Mouse (Mus musculus): ENCODE results near the gene Fzd7. TPM values are rescaled to one million over a fixed set of nuclear protein-coding genes. Genes with fewer than 3 reads are reported as not detected.

Fzd7 gene
- polyA plus RNA-seq, 1 experiment from 2014 or later, result 3.0 TPM

DNA sequence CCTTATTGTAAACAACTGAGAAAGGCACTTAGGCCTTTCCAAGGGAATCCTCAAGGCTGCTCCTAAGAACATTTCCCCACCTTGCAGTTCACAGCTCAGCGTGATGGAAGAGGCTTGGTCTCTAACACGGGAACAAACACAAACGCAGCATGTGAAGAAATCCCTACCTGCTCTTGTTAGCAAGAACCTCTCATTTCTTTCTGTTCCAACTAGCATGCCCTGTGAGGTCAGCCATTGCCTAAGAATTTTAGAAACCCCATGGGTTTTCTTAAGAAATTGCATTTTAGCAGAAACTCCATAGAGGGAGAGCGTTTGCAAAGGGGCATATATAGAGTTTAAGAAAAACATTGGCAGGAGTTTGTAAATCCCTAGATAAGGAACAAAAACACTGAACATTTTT is 6.3 kb downstream of the Fzd7 start:
- Histone ChIP-seq H3K36me3 (replicated peaks) (no peaks in the 10 kb centered on the region), H3K4me3 (no peak overlapping the region), H3K9ac (no peak overlapping the region), H3K9me3 (no peaks in the 10 kb centered on the region), H3K4me2 (no peak overlapping the region), H3K27me3 (replicated peaks) (peaks cover 12% of the 10 kb centered on the region), H3K27ac (no peak overlapping the region), H3K4me1 (peaks cover 36% of the 10 kb centered on the region)
- WGBS, result 53% methylated on average over 4 of the region's 4 CpGs
- no peak for ATAC-seq (replicated peaks)

DNA sequence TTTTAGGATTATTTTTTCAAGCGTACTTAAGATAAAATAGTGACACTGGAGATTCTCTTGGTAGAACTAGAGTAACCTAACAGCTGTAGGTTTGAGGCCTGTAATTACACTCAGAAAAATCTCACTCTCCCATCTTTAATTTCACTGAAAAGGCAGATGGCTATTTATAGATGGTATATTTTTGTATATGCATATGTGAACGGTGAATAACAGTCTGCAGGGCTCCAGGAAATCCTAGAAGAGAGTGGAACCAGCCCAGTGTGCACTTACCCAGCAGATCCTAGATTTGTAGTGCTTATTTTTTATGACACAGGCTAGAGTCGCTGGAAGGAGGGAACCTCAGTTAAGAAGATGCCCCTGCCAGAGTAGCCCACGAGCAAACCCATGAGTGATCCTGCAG is 6.8 kb downstream of the Fzd7 start:
- Histone ChIP-seq H3K27me3 (replicated peaks) (peaks cover 9% of the 10 kb centered on the region; the same call in 1 of the 2 replicates), H3K27ac (no peak overlapping the region), H3K9ac (no peak overlapping the region), H3K4me1 (peaks cover 32% of the 10 kb centered on the region), H3K4me3 (no peak overlapping the region), H3K9me3 (no peaks in the 10 kb centered on the region), H3K4me2 (no peak overlapping the region), H3K36me3 (replicated peaks) (no peaks in the 10 kb centered on the region)
- 73% methylated on average over 4 of the region's 4 CpGs for WGBS
- no peak for ATAC-seq (replicated peaks)

DNA sequence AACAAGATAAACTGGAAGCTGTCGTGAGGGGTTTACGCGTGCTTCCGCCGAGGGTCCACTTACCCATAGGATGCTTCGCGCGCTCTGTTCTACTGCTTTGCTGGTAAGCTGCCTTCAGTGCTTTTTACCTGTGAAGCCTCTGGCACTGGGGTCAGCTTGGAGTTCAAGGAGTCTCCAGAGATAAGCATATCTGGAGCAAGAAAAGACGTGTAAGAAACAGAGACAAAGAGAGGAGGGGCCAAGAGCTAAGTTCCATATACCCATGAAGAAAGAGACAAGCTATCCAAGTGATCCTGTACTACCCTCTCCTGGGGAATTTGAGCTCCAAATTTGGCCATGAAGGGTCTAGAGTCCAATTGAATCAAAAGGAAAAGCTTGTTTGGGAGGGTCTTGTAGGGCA is 9.3 kb downstream of the Fzd7 start:
- 86% methylated on average over 9 of the region's 9 CpGs for WGBS
- Histone ChIP-seq H3K9ac (no peak overlapping the region), H3K9me3 (no peaks in the 10 kb centered on the region), H3K36me3 (replicated peaks) (no peaks in the 10 kb centered on the region), H3K4me1 (peaks cover 19% of the 10 kb centered on the region), H3K4me3 (no peak overlapping the region), H3K27ac (no peak overlapping the region), H3K27me3 (replicated peaks) (0 out of 2 replicates have a peak, but pooled peaks cover 2% of the 10 kb centered on the region), H3K4me2 (no peak overlapping the region)
- no peak for ATAC-seq (replicated peaks)

DNA sequence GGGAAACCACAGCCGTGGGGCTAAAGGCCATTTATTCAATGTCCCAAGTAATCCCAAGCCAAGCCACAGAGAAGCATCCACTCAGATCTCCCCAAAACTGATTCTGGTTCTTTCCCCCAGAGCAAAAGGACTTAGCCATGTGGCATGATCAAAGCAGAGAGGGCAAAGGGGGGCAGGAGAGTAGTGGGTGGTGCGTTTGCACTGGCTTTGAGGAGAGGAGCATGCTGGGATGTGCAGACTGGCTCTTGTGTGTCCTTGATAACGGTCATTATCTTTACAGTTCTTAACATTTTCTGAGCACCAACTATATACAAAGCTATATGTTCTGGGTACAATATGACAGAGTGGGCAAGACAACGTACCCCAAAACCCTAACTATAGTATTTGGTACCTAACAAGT is 10.2 kb downstream of the Fzd7 start:
- no peak for ATAC-seq (replicated peaks)
- H3K27ac ChIP-seq, result no peak overlapping the region
- WGBS, result 63% methylated on average over 4 of the region's 4 CpGs

DNA sequence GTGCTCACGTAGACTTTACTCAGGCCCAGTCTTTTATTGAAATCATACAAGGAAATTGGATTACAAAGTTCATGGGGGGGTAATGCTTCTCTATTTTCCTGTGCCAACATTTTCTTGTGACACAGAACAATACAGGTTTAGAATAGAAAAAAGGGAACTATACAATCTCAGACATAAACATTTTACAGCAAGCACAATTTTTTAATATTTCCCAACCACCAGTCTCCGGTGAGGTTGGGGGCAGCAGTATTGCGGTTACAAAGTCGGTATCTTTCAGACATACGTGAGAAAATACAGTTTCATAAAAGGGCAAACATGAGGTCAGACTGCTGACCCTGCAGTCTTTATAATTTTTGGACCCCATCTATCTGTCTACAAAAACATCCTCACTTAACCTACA is 13.7 kb downstream of the Fzd7 start:
- Histone ChIP-seq H3K4me1 (no peaks in the 10 kb centered on the region), H3K4me2 (no peak overlapping the region), H3K27me3 (replicated peaks) (no peaks in the 10 kb centered on the region), H3K4me3 (no peak overlapping the region), H3K9me3 (no peaks in the 10 kb centered on the region), H3K36me3 (replicated peaks) (no peaks in the 10 kb centered on the region), H3K9ac (no peak overlapping the region), H3K27ac (no peak overlapping the region)
- no peak for ATAC-seq (replicated peaks)
- WGBS, result 92% methylated on average over 5 of the region's 5 CpGs

More for the DNA sequence above, 10.2 kb downstream of the Fzd7 start:
- Histone ChIP-seq H3K4me2 (no peak overlapping the region), H3K9me3 (no peaks in the 10 kb centered on the region), H3K9ac (no peak overlapping the region), H3K4me1 (peaks cover 14% of the 10 kb centered on the region), H3K36me3 (replicated peaks) (no peaks in the 10 kb centered on the region), H3K27me3 (replicated peaks) (0 out of 2 replicates have a peak, but pooled peaks cover 2% of the 10 kb centered on the region), H3K4me3 (no peak overlapping the region)

DNA sequence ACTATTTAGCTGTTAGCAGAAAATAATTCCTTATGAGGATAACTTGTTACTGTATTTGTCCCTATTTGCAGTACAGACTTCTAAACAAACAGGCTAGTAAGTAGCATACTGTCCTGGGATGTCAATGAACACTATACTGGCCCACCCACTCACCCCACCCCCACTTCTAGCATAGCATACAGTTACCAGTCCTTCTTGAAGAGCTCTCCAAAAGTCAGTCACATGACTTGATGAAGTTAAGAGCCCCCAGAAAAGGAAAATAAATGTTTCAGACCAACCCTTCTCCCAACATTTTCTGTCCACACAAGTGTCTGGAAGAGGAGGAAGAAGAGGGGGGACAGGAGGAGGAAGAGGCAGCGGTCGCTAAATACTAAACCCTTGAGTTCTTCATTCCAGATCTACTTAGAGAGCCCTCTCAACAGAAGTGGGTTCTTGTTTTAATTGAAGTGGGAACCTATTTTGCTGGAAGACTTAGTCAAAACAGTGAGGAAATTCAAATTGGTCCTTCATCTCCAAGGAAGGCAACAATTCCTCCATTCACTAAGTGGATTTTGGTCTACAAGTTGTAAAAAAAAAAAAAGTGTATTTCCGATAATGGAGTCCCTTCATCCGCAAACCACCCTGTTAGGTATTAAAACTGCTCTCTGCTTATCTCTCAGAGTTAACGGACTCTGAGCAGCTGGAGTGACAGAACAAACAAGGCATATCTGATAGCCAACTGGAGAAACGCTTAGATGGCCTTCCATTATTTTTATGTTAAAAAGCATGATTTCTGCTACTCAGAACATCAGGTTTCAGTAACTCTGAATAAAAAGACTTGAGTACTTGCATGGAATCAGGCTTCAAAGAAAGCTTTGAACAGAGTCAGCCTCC is 15.8 kb downstream of the Fzd7 start:
- H3K4me2 ChIP-seq, result no peak overlapping the region
- no peak overlapping the region for H3K4me3 ChIP-seq
- WGBS, result 72% methylated on average over 6 of the region's 6 CpGs
- H3K36me3 ChIP-seq (replicated peaks), result no peaks in the 10 kb centered on the region
- H3K9ac ChIP-seq, result no peak overlapping the region
- H3K4me1 ChIP-seq, result no peaks in the 10 kb centered on the region
- no peaks in the 10 kb centered on the region for H3K9me3 ChIP-seq
- no peak overlapping the region for H3K27ac ChIP-seq
- no peak for ATAC-seq (replicated peaks)
- no peaks in the 10 kb centered on the region for H3K27me3 ChIP-seq (replicated peaks)

DNA sequence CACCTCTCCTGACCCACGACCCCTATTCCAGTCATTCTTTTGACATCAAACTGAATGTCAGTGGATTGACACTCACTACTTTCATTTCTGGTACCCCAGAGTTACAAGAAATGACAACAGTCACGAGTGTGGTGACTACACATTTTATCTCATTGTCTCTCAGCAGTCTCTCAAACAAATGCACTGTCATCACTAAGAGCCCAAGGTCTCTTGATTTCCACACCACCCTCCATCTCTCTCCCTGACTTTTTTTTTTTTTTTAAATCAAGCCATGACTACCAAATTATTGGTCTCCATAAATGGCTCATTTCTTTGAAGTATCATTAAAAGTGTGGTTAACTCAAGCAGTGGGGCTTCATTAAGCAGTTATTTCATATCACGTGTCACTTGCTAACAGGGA is 17.1 kb downstream of the Fzd7 start:
- no peak for ATAC-seq (replicated peaks)
- H3K4me2 ChIP-seq, result no peak overlapping the region
- H3K4me1 ChIP-seq, result no peaks in the 10 kb centered on the region
- H3K4me3 ChIP-seq, result no peak overlapping the region
- no peaks in the 10 kb centered on the region for H3K27me3 ChIP-seq (replicated peaks)
- no peak overlapping the region for H3K9ac ChIP-seq
- H3K27ac ChIP-seq, result no peak overlapping the region
- no peaks in the 10 kb centered on the region for H3K9me3 ChIP-seq
- WGBS, result 88% methylated on average over 3 of the region's 3 CpGs
- no peaks in the 10 kb centered on the region for H3K36me3 ChIP-seq (replicated peaks)

DNA sequence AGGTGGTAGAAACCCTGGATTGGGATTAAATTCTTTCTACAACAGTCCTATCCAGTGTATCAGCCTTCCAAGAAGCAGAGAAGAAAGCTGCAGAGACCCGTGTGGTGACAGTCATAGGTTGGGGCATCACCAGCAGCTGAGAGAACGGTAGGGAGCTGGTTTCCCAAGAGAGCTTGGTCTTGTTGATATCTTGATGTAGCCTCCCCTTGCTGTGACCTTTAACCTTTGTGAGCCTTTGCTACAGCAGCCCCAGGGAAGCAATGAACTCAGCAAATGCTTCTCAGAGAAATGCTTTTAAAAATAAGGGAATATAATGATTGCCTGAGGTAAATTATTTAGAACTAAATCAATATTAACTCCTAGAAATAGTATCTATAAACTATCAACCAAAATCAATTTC is 20.1 kb downstream of the Fzd7 start:
- H3K27ac ChIP-seq, result no peak overlapping the region
- H3K4me1 ChIP-seq, result no peaks in the 10 kb centered on the region
- H3K4me2 ChIP-seq, result no peak overlapping the region
- H3K9me3 ChIP-seq, result no peaks in the 10 kb centered on the region
- 81% methylated on average over 2 of the region's 2 CpGs for WGBS
- no peak for ATAC-seq (replicated peaks)
- no peaks in the 10 kb centered on the region for H3K36me3 ChIP-seq (replicated peaks)
- H3K9ac ChIP-seq, result no peak overlapping the region
- H3K27me3 ChIP-seq (replicated peaks), result no peaks in the 10 kb centered on the region
- no peak overlapping the region for H3K4me3 ChIP-seq

DNA sequence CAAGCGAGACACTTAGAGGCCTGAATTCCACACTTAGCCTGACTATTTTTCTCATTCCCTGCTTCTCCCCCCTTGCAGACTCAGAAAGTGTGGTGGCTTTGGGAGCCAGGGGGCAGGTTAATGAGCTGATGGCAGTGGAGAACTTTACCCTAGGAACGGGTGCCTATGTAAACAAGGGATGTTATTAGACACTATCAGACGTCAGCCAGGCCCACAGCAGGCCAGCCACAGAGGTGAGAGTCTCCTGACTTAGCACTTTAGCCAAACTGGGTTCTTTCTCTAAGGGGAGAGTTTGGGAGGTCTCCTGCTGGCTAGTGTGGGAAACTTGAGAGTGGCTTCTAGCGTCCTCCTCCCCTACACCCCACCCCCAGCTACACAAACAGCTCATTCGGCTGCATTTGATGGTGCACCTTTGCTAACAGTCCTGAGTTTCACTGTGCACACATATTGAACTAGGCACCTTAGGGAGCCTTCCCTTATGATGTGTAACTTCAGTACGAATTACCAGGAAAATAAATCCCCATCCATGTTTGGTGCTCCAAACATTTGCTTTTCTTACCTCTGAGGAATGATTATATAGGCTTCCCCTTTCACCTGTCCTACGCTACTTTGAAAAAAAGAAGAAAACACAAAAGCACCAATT is 21.6 kb downstream of the Fzd7 start:
- Histone ChIP-seq H3K4me1 (no peaks in the 10 kb centered on the region), H3K9ac (no peak overlapping the region), H3K27ac (no peak overlapping the region), H3K4me3 (no peak overlapping the region), H3K36me3 (replicated peaks) (no peaks in the 10 kb centered on the region), H3K4me2 (no peak overlapping the region), H3K9me3 (no peaks in the 10 kb centered on the region), H3K27me3 (replicated peaks) (no peaks in the 10 kb centered on the region)
- no peak for ATAC-seq (replicated peaks)
- WGBS, result 67% methylated on average over 7 of the region's 7 CpGs

DNA sequence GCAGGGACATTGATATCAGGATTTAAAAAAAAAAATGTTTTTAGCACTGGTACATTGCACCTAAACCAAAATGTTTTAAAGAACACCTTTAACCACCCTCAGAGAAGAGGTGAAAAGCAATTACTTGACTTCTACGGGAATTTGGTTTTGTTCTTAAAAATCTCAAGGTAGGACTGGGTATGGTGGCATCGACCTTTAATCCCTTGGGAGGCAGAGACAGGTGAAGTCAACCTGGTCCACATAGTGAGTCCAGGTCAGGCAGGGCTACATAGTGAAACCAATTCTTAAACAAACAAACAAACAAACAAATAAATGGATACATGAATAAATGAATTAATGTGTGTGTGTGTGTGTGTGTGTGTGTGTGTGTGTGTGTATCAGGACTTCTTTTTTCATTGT is 22.1 kb downstream of the Fzd7 start:
- no peak overlapping the region for H3K4me2 ChIP-seq
- H3K9ac ChIP-seq, result no peak overlapping the region
- no peak overlapping the region for H3K4me3 ChIP-seq
- H3K4me1 ChIP-seq, result no peaks in the 10 kb centered on the region
- no peaks in the 10 kb centered on the region for H3K27me3 ChIP-seq (replicated peaks)
- no peaks in the 10 kb centered on the region for H3K36me3 ChIP-seq (replicated peaks)
- H3K9me3 ChIP-seq, result no peaks in the 10 kb centered on the region
- no peak for ATAC-seq (replicated peaks)
- H3K27ac ChIP-seq, result no peak overlapping the region
- WGBS, result 78% methylated on average over 2 of the region's 2 CpGs

DNA sequence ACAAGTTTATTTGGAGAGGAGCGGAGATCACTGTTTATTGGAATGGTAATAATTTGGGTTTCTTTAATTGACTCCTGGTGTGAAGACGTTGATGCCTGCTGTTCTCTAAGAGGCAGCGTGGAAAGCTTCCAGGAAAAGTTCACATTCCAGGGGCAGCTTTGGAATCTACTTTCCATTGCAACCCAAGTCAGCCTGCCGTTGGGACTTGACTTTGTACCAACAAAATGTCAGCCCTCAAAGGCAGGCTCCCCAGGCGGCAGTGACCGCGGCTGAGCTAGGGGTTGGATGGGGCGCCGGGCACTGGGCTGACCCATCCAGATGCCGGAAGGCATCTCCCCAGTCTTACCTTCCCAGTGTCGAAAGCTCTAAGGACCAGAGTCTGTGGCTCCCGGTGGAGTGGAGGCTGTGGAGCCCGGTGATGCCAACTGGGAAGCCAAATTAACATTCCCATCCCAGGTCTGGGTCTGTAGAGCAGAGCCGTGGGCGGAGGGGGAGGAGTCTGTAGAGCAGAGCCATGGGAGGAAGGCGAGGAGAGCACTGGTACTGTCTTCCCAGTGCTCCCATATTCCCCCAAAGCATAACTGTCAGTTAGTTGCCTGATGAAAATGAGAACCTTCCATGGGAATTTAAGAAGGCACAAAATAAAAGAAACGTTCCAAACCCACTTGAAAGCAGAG is 26.4 kb downstream of the Fzd7 start:
- Histone ChIP-seq H3K4me2 (no peak overlapping the region), H3K4me1 (no peaks in the 10 kb centered on the region), H3K9ac (no peak overlapping the region), H3K36me3 (replicated peaks) (no peaks in the 10 kb centered on the region), H3K4me3 (no peak overlapping the region), H3K9me3 (no peaks in the 10 kb centered on the region), H3K27ac (no peak overlapping the region), H3K27me3 (replicated peaks) (no peaks in the 10 kb centered on the region)
- ATAC-seq (replicated peaks), result no peak
- 34% methylated on average over 17 of the region's 17 CpGs for WGBS

DNA sequence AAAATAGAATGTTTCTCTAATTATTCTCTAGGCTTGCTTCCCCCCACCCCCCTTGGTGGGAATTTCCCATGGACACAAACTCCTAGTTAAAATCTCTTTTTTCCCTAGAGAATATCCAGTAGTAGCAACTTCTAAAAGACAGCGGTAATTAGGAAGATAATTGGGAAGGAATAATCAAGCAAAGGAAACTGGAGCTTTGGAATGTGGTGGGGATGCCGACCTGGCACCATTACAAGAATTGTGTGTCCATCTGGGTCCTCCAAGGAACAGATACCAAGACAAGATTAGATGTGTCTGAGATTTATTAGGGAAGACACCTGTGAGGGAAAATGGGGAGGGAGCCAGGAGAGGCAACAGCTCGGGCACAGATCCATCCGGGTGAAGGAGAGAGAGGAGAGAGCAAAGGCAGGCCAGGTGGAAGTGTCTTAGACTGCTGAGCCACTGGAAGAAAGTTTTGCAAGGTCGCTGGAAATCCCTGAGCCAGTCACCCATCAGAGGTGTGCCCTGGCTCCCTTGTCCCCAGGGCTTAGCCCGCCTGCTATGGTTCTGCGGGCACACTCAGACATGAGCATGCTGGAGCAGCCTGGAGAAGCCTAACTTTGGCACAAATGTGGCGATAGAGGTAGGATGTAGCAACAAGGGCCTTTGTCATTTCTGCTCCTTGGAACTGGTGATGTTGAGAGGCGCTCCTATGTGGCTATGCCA is 29.5 kb downstream of the Fzd7 start:
- ATAC-seq (replicated peaks), result no peak
- 66% methylated on average over 9 of the region's 9 CpGs for WGBS

More for the DNA sequence above, 29.5 kb downstream of the Fzd7 start:
- H3K4me3 ChIP-seq, result no peak overlapping the region
- H3K27me3 ChIP-seq (replicated peaks), result no peaks in the 10 kb centered on the region
- no peak overlapping the region for H3K27ac ChIP-seq
- no peak overlapping the region for H3K9ac ChIP-seq
- H3K9me3 ChIP-seq, result no peaks in the 10 kb centered on the region
- H3K4me1 ChIP-seq, result peaks cover 16% of the 10 kb centered on the region
- no peak overlapping the region for H3K4me2 ChIP-seq
- no peaks in the 10 kb centered on the region for H3K36me3 ChIP-seq (replicated peaks)
